Comparison of ENCODE assay signal across 8 mouse cellular contexts in the genomic region with DNA sequence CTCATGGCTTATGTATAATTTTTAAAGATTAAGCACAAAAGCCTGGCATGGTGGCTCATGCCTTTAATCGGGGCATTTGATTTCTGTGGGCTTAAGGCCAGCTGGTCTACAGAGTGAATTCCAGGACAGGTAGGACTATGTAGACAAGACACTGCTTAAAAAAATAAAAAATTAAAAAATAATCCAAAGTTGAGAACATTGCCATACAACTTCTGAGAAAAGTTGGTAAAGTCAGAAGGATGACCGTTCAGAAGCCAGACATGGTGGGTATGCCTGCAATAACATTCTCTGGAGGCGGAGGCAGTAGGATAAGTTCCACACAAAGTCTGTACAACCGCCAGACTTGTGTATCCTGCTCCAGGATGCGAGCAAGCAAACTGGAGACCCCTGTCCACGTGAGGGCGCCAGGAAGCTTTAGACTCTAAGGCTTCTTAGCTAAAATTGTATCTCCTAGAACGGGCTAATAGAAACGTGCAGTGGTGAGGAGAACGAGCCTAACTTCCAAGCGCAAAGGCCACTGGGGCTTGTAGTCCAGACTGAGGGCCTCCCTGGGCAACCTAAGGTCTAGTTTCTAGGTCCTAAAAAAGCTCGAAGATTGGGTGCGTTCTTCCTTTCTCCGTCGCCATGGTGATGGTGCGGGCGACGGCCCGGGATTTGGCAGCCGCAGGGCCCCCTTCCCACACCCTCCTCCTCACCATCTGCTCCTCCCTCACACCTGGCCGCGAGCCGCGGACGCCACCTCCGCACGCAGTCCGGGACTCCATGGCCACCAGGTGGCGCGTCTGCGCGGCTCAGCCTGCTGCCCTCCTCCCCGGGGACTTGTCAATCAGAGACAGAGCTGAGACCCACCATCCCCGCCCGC. TPM values are rescaled to one million over a fixed set of nuclear protein-coding genes. Genes with fewer than 3 reads are reported as not detected.
DNase-seq lines count a peak whose midpoint lies in the region; ATAC-seq lines count a peak whose summit lies in the region.

No protein-coding gene starts in this region.

- WGBS in hindbrain, embryonic 15.5 days, result 5% methylated on average over 35 of the region's 35 CpGs

- peaks cover 16% of the 10 kb centered on the region for H3K4me1 ChIP-seq in hindbrain, embryonic 15.5 days (replicated peaks)

- ATAC-seq in hindbrain, embryonic 15.5 days (ENCODE audit: low FRiP score, low read depth), result peak; percentile 93

- 0 out of 2 replicates have a peak, but pooled peaks cover 13% of the 10 kb centered on the region for H3K36me3 ChIP-seq in hindbrain, embryonic 15.5 days

- DNase-seq in WW6 (ENCODE audit: low read depth, low spot score), result peak; percentile 87
- DNase-seq in cerebellum, postnatal 36 days, result peak; percentile 98 to 99
- peak; percentile 96 to 97 for DNase-seq in frontal cortex, postnatal 36 days (ENCODE audit: low spot score in 2 of 2)
- peak; percentile 95 to 96 for DNase-seq in layer of hippocampus, postnatal 36 days
- peak; percentile 87 for DNase-seq in lung, postnatal 25 days (ENCODE audit: low spot score)
- peak; percentile 91 for DNase-seq in retina, postnatal 1 day
- DNase-seq in thymus, postnatal 4 days, result peak; percentile 98

- H3K4me3 ChIP-seq in hindbrain, embryonic 15.5 days, result peak overlapping the region; percentile 43

- H3K9ac ChIP-seq in hindbrain, embryonic 15.5 days, result peak overlapping the region; percentile 38

- H3K27me3 ChIP-seq in hindbrain, embryonic 15.5 days, result peaks cover 45% of the 10 kb centered on the region

- H3K9me3 ChIP-seq in hindbrain, embryonic 15.5 days, result no peaks in the 10 kb centered on the region

- peak overlapping the region; percentile 87 for H3K4me2 ChIP-seq in hindbrain, embryonic 15.5 days

- peak overlapping the region; percentile 74 for H3K27ac ChIP-seq in hindbrain, embryonic 15.5 days (replicated peaks)

RNA-seq across cellular contexts. Expression of gene Slc17a7, which starts 1.9 kb away (rescaled TPM):
- polyA plus RNA-seq in hindbrain, embryonic 15.5 days (2015; fragmentation: Nextera tagmentation; extraction: Ambion mirVana), result 0.71 and 1.5 TPM in 2 replicates
- total RNA-seq in layer of hippocampus, postnatal 36 days (2021), result 1,000 to 10,000 TPM; 1,360 to 1,418 TPM

RNA-seq across cellular contexts. Expression of gene Aldh16a1, which starts 7.5 kb away (rescaled TPM):
- polyA plus RNA-seq in hindbrain, embryonic 15.5 days (2015; fragmentation: Nextera tagmentation; extraction: Ambion mirVana), result 20.8 and 21.9 TPM in 2 replicates
- 10 to 100 TPM; 10.5 to 18.0 TPM for total RNA-seq in layer of hippocampus, postnatal 36 days (2021)

RNA-seq across cellular contexts. Expression of gene Pih1d1, which starts 7.7 kb away (rescaled TPM):
- polyA plus RNA-seq in hindbrain, embryonic 15.5 days (2015; fragmentation: Nextera tagmentation; extraction: Ambion mirVana), result 92.4 and 98.8 TPM in 2 replicates
- total RNA-seq in layer of hippocampus, postnatal 36 days (2021), result 10 to 100 TPM; 44.5 to 46.8 TPM

RNA-seq across cellular contexts. Expression of gene Gfy, which starts 17.5 kb away (rescaled TPM):
- polyA plus RNA-seq in hindbrain, embryonic 15.5 days (2015; fragmentation: Nextera tagmentation; extraction: Ambion mirVana), result not detected in 2 replicates
- under 1 TPM; 0.17 to 0.28 TPM for total RNA-seq in layer of hippocampus, postnatal 36 days (2021)

RNA-seq across cellular contexts. Expression of gene Pth2, which starts 19.0 kb away (rescaled TPM):
- 0.71 and 3.2 TPM in 2 replicates for polyA plus RNA-seq in hindbrain, embryonic 15.5 days (2015; fragmentation: Nextera tagmentation; extraction: Ambion mirVana)
- total RNA-seq in layer of hippocampus, postnatal 36 days (2021), result not detected

Comparison
In these comparisons a context has a peak if more than half of its experiments do, and no peak if none do; other contexts are left out.
1. Peak in every context shown above with its lines: DNase-seq, ATAC-seq, H3K4me3 ChIP-seq and H3K27ac ChIP-seq.